Mouse (Mus musculus) ES-E14 (cell line): ENCODE data around the gene Ttc27. TPM values are rescaled to one million over a fixed set of nuclear protein-coding genes. Genes with fewer than 3 reads are reported as not detected.

Experiments
- DNase-seq: peaks from one replicate; pipeline ENCODE4 v3.0.0-alpha.2; 2013; ENCODE audit warnings: low read depth, low spot score
- H3K27ac ChIP-seq: 2 replicates; pipeline ENCODE4 v1.5.1; 2012; ENCODE audit warnings: low read depth, mild to moderate bottlenecking, low read length, moderate library complexity, mixed read lengths; ENCODE audit not compliant: poor library complexity, insufficient read depth, severe bottlenecking
- H3K36me3 ChIP-seq: 2 replicates; pipeline ENCODE4 v1.6.1; 2012; ENCODE audit warnings: mild to moderate bottlenecking, low read length, moderate library complexity, mixed read lengths; ENCODE audit not compliant: control insufficient read depth, poor library complexity, insufficient read depth, severe bottlenecking
- H3K4me1 ChIP-seq, 2 experiments: fragments of 150-350 bp in 1 of 2; sonication (generic) in 1 of 2; 2 replicates each; pipeline ENCODE4 v1.6.1; 2012; ENCODE audit warnings: low read length in 2 of 2, mild to moderate bottlenecking in 1 of 2, mixed read lengths in 1 of 2; ENCODE audit not compliant: control insufficient read depth in 2 of 2, insufficient read depth in 2 of 2, poor library complexity in 1 of 2
- H3K4me3 ChIP-seq, 2 experiments: fragments of 150-350 bp in 1 of 2; sonication (generic) in 1 of 2; 2 replicates each; pipeline ENCODE4 v1.5.1; 2012; ENCODE audit warnings: low read length in 2 of 2, low read depth in 1 of 2, mild to moderate bottlenecking in 1 of 2, mixed read lengths in 1 of 2; ENCODE audit not compliant: insufficient read depth in 1 of 2, poor library complexity in 1 of 2, severe bottlenecking in 1 of 2
- H3K9ac ChIP-seq: 2 replicates; pipeline ENCODE4 v1.6.1; 2012; ENCODE audit warnings: low read depth, mild to moderate bottlenecking, low read length, mixed read lengths; ENCODE audit not compliant: poor library complexity, insufficient read depth, severe bottlenecking
- H3K9me3 ChIP-seq: fragments of 150-350 bp; sonication (generic); 2 replicates; pipeline ENCODE4 v1.6.1; 2012; ENCODE audit warnings: low read depth, mild to moderate bottlenecking, low read length; ENCODE audit not compliant: control insufficient read depth, insufficient read depth
- CHD2 ChIP-seq: IDR thresholded peaks from 2 replicates; pipeline ENCODE4 v1.6.1; 2014; ENCODE audit warnings: mild to moderate bottlenecking, low read depth, low read length, inconsistent platforms
- HCFC1 ChIP-seq: IDR thresholded peaks from 2 replicates; pipeline ENCODE4 v1.6.1; 2012; ENCODE audit warnings: low read length, inconsistent platforms, borderline replicate concordance; ENCODE audit not compliant: insufficient read depth
- MAFK ChIP-seq: IDR thresholded peaks from 2 replicates; pipeline ENCODE4 v1.6.1; 2014; ENCODE audit warnings: mild to moderate bottlenecking, low read depth, low read length, inconsistent platforms; ENCODE audit not compliant: insufficient read depth
- ZC3H11A ChIP-seq: IDR thresholded peaks from 2 replicates; pipeline ENCODE4 v1.6.1; 2012; ENCODE audit warnings: low read depth, mild to moderate bottlenecking, inconsistent platforms, low read length, borderline replicate concordance
- ZNF384 ChIP-seq: IDR thresholded peaks from 2 replicates; pipeline ENCODE4 v1.6.1; 2012; ENCODE audit warnings: low read depth, low read length, inconsistent platforms
- in situ Hi-C, 2 experiments: fragments of 600-800 bp; cut with MboI; formaldehyde crosslinking; loops; one replicate each; pipeline ENCODE4 v1.15.1; 2025; ENCODE audit warnings: low sequenced_read_pairs in 2 of 2, inconsistent platforms in 1 of 2; ENCODE audit not compliant: unreplicated experiment in 2 of 2
- total RNA-seq: library from RNA; depleted of rRNA; stranded (reverse); fragments of 300-350 nt; gene quantifications from 2 replicates; pipeline ENCODE4 v1.2.3, GENCODE M21; 2012

Ttc27 gene
- total RNA-seq, 1 experiment: 52.3 TPM

GRCm38 (mm10) chr17:74796023-74796699, 78.6 kb downstream of the Ttc27 start:
- DNase-seq: no peak
- TF ChIP-seq HCFC1 (no peak), CHD2 (no peak), ZNF384 (no peak), MAFK (no peak), ZC3H11A (no peak)
- in situ Hi-C loops: no loop called here
- H3K36me3 ChIP-seq: peaks cover 6% of the 10 kb centered on the region
- H3K4me1 ChIP-seq: no peaks in the 10 kb centered on the region
- H3K9ac ChIP-seq: no peak overlapping the region
- no peaks in the 10 kb centered on the region for H3K9me3 ChIP-seq
- no peak overlapping the region for H3K27ac ChIP-seq
- H3K4me3 ChIP-seq: no peak overlapping the region

- no peak for TF ChIP-seq HCFC1
- no peak for TF ChIP-seq ZC3H11A
- TF ChIP-seq MAFK: no peak
- TF ChIP-seq ZNF384: no peak
Observed at GRCm38 (mm10) chr17:74799865-74800264, 82.3 kb downstream of the Ttc27 start.

GRCm38 (mm10) chr17:74802765-74803164, 85.2 kb downstream of the Ttc27 start:
- no peaks in the 10 kb centered on the region for H3K9me3 ChIP-seq
- in situ Hi-C loops: loop anchor here in 1 of 2 experiments (10.0 to 25.0 kb wide), 2 partner anchors 202 to 560 kb away; partner anchors contain the start of gene Ltbp1
- no peak overlapping the region for H3K4me3 ChIP-seq
- peaks cover 11% of the 10 kb centered on the region for H3K36me3 ChIP-seq
- no peaks in the 10 kb centered on the region for H3K4me1 ChIP-seq
- no peak overlapping the region for H3K9ac ChIP-seq
- TF ChIP-seq MAFK: peak; percentile 38; the same call in 1 of the 2 replicates
- TF ChIP-seq CHD2: no peak
- TF ChIP-seq ZC3H11A: no peak
- H3K27ac ChIP-seq: no peak overlapping the region
- DNase-seq: no peak

More at GRCm38 (mm10) chr17:74799865-74800264, 82.3 kb downstream of the Ttc27 start:
- in situ Hi-C loops: loop anchor here in 1 of 2 experiments (10.0 to 25.0 kb wide), 2 partner anchors 205 to 562 kb away; partner anchors contain the start of gene Ltbp1
- no peaks in the 10 kb centered on the region for H3K9me3 ChIP-seq
- no peaks in the 10 kb centered on the region for H3K4me1 ChIP-seq
- H3K9ac ChIP-seq: no peak overlapping the region
- H3K4me3 ChIP-seq: no peak overlapping the region
- H3K36me3 ChIP-seq: peaks cover 9% of the 10 kb centered on the region
- H3K27ac ChIP-seq: no peak overlapping the region
- no peak for DNase-seq

GRCm38 (mm10) chr17:74803835-74804234, 86.3 kb downstream of the Ttc27 start:
- no peak overlapping the region for H3K9ac ChIP-seq
- no peak for DNase-seq
- peaks cover 9% of the 10 kb centered on the region for H3K36me3 ChIP-seq
- H3K4me3 ChIP-seq: no peak overlapping the region
- TF ChIP-seq HCFC1: no peak
- in situ Hi-C loops: loop anchor here in 1 of 2 experiments (10.0 to 25.0 kb wide), 2 partner anchors 201 to 558 kb away; partner anchors contain the start of gene Ltbp1
- H3K4me1 ChIP-seq: no peaks in the 10 kb centered on the region
- H3K9me3 ChIP-seq: no peaks in the 10 kb centered on the region
- H3K27ac ChIP-seq: no peak overlapping the region
